Mouse (Mus musculus): Measurements from ENCODE around the gene Olfr484.
"Not testable (repeated sequence)": the region's sequence is repeated elsewhere in the genome, so short reads cannot be mapped to it uniquely, and the experiment has no call there.

Olfr484 gene

DNA sequence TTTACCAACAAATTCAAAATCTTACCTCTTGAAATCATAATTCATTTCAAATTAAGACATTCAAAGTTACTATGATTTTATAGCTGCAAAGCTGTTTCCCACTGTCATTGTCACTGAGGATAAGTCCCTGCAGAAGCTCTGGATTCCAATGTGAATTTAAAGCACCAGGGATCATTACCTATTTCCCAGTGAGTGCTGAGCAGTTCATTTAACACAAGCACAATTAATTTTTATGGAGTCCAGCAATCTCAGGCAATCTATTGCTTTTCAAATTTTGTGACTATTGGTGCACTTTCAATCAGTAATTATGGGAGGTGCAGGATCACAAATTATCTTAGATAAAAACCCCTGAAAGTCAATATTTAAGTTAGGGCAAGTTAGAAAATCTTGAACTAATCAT is at the start of gene Olfr484:
Olfr484 (minus strand) TSS at position 101 of the 400 bp plus-strand sequence.
- no peak for DNase-seq (ENCODE audit: low spot score in 2 of 2)

GRCm38 (mm10) chr7:108172642-108173041 is 45.4 kb upstream of the Olfr484 start, which contains the start of gene Olfr486:
Gene Olfr486, minus strand, starts transcription at chr7:108172742.
- not testable (repeated sequence) for DNase-seq (ENCODE audit: low spot score in 2 of 2)

GRCm38 (mm10) chr7:108159771-108160170 is 32.5 kb upstream of the Olfr484 start, which contains the start of gene Olfr485:
Gene Olfr485, minus strand, starts transcription at chr7:108159871.
- DNase-seq (ENCODE audit: low spot score in 2 of 2) = no peak

DNA sequence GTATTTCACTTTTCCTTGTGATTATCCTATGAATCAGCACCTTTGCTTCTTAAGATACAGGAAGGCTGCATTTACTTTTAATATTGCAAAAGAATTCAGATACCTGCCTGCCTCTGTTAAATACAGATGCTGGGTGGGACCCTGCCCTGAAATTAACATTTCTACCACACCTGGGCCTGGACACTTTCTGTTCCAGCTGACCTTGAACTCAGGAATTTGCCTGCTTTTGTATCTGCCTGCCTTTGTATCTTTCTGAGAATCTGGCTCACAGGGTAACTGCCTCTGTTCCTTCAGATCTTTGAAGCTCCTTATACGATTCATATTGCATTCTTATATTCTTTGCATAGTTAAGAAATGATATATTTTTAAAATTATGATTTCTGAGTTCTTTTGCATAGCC is 5.8 kb downstream of the Olfr484 start:
- no peak for DNase-seq (ENCODE audit: low spot score in 2 of 2)

GRCm38 (mm10) chr7:108120681-108121080 is 6.6 kb downstream of the Olfr484 start:
- no peak for DNase-seq (ENCODE audit: low spot score in 2 of 2)

DNA sequence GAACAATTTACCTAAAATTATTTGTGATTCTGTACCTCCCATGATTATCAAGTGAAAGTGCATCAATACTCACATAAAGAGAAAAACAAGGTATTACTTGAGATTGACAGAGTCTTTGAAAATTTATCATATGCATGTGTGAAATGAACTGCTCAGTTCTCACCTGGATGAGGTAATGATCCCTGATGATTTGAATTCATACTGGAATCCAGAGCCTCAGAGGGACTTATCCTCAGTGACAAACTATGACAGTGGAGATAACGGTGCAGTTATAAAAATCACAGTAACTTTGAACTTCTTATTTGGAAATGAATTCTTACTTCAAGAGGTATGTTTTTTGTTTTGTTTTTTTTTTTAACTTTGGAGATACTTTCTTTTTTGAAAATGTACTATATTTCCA is 26.7 kb downstream of the Olfr484 start, which contains the start of gene Olfr483:
Olfr483 (plus strand) TSS at position 301 of the 400 bp plus-strand sequence.
- no peak for DNase-seq (ENCODE audit: low spot score in 2 of 2)

DNA sequence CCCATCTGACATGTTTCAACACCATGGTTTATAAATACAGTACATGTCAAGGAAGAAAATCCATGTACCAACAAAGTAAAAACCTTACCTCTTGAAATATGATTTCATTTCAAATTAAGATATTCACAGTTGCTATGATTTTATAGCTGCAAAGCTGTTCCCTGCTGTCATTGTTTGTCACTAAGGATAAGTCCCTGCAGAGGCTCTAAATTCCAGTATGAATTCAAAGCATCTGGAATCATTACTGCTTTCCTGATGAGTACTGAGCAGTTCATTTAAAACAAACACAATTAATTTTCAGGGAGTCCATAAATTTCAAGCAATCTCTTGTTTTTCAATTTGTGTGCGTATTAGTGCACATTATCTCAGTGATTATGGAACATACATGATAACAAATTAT is 29.8 kb downstream of the Olfr484 start, which contains the start of gene Olfr482:
Olfr482 (minus strand) TSS at position 101 of the 400 bp plus-strand sequence.
- DNase-seq (ENCODE audit: low spot score in 2 of 2) = no peak

DNA sequence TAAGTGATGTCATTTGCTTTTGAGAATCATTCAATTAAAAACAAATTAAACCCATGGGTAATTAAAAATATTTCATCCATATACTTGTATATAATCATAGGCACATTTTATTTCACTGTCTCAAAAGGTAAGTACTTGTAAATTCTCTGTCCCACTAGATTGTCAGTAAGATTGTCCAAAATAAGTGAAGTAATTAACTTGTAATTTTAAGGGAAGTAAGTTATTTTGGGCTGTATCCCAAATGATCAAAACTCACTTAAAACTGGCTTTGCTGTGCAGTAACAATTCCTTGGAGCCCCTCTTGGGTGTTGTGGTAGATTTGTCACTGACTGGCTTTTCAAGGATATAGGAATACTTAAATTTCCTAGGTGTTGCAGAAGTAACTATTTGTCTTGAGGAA is 47.7 kb downstream of the Olfr484 start, which contains the start of gene Olfr481:
Olfr481 (plus strand) TSS at position 301 of the 400 bp plus-strand sequence.
- no peak for DNase-seq (ENCODE audit: low spot score in 2 of 2)
